Mouse (Mus musculus): ENCODE data around the gene Emc10.

Emc10 gene

DNA sequence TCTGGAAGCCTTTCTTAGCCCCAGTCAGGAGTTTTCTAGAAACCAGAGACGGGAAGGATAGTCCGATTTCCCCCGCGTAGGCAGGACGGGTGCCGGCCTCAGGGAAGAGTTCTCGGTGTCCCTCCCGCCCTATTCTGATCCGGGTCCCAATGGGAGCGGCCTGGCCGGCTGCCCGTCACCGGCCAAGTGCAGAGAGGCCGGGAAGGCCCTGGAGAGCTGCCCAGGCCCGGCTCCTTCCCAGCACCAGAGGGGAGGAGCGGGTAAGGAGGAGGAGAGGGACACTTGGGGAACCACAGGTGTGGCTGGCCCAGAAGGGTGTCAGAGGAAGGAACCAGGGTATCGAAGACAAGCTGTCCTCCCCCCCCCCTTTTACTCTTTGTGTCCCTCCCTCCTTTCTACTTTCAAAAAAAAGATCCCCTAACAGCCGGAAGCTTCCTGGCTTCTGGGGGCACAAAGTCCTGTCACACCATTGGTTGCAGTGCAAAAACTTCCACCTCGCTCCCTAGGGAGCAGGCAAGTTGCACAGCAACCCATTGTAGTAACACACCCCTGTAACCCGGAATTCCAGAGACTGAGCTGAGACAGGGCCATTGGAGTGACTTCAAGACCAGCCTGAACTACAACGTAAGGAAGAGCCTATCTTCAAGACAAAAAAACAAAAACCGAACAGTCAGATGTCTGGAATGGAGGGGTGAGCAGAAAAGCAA is 28.9 kb upstream of the Emc10 start:
- DNase-seq (ENCODE audit: low spot score in 2 of 2): no peak

- DNase-seq (ENCODE audit: low spot score in 2 of 2): no peak
Observed at GRCm38 (mm10) chr7:44524502-44524901, 28.2 kb upstream of the Emc10 start, which contains the start of gene Mybpc2. Mybpc2 (minus strand) TSS chr7:44524656.

DNA sequence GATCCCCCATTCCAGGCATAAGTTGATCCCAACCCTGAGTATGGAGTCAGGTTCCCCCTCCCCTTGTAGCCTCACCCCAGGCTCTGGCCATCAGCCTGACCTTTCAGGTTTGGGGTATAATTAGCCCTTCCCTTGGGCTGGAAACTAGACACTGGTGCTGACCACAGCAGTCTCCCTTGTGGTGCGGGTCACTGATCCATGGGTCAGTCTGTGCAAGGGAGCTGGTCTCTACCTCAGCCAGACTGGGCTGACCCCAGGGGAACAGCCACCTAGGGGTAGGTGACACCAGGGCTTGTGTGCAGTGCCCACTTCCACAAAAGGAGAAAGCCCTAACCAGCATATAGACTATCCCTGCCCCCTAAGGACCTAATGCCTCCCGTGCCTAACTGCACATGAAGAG is 26.7 kb upstream of the Emc10 start:
- DNase-seq (ENCODE audit: low spot score in 2 of 2): no peak

- DNase-seq (ENCODE audit: low spot score in 2 of 2): peak in 1 of 2 experiments; percentile 69
Observed at GRCm38 (mm10) chr7:44521710-44522109, 25.4 kb upstream of the Emc10 start.

- no peak for DNase-seq (ENCODE audit: low spot score in 2 of 2)
Observed at GRCm38 (mm10) chr7:44520990-44521389, 24.7 kb upstream of the Emc10 start.

GRCm38 (mm10) chr7:44519240-44519913 is 23.0 kb upstream of the Emc10 start:
- no peak for DNase-seq (ENCODE audit: low spot score in 2 of 2)

DNA sequence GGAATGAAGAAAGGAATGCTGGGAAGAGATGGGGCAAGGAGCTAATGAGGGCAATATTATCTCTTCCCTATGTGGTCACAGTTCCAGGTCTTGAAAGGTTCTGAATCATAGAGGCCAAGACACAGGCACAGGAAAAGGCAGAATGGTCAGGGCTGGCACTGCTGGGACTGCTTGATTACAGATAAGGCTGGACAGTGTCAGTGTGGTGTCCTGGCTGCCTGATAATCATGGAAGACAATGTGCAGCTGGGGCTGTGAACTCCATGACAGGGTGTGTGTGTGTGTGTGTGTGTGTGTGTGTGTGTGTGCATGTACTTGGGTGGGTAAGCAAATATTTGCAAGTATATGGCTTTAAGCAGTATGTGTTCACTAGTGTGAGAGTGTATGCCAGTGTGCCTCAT is 11.2 kb upstream of the Emc10 start:
- no peak for DNase-seq (ENCODE audit: low spot score in 2 of 2)

DNA sequence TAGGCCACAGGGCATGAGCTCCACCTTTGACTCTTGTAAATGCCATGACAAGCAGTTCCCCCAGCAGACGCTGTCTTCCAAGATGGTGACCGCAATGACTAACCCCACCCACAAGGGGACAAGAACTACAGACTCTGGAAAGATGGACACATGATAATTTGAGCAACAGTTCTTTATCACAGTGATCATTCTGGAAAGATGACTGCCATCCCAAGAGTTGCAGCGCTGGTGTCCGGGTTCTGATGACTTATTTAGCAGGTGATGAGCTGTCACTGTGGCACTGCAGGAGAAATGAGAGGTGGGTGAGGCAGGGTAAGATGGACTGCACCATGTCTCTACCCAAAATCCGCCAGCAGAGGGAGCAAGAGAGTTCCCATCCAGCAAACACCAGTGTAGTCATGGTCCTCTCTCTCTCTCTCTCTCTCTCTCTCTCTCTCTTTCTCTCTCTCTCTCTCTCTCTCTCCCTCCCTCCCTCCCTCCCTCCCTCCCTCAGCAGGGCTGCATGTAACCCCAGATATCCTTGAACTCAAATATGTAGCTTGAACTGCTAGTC is 5.3 kb upstream of the Emc10 start:
- peak; percentile 57 to 79 for DNase-seq (ENCODE audit: low spot score in 2 of 2)

DNA sequence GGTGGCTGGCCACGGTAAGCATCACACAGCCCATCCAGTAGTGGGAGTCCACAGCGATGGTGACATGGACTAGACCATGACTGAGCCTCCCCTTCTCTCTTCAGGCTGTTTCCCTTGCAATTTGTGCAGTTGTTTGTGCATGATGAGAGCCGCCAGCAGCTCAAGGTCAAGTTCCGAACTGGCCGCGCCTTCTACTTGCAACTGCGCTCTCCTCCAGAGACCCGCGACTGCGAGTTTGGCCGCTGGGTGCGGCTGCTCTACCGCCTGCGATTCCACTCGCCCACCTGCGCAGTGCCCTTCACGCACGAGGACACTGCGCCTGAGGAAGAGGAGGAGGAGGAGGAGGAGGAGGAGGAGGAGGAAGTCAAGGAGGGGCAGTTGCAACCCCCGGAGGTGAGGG is 3.7 kb upstream of the Emc10 start:
- DNase-seq (ENCODE audit: low spot score in 2 of 2): no peak

DNA sequence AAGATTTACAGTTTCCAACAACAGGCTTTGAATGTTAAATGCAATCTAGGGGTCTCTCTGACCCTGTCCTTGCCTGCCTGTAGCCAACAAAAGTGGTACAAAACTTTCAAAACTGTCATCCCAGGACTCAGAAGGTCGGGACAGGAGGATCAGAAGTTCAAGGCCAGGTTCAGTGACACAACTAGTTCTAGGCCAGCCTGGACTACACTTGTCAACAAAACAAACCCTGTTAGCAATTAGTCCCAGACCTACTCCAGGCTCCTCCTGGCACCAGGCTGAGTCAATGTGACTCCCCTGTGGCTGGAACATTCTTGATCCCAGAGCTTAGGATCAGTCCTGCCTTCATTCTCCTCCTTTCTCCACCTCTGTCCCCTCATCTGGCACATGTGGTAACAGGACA is 2.6 kb upstream of the Emc10 start:
- DNase-seq (ENCODE audit: low spot score in 2 of 2): no peak

DNA sequence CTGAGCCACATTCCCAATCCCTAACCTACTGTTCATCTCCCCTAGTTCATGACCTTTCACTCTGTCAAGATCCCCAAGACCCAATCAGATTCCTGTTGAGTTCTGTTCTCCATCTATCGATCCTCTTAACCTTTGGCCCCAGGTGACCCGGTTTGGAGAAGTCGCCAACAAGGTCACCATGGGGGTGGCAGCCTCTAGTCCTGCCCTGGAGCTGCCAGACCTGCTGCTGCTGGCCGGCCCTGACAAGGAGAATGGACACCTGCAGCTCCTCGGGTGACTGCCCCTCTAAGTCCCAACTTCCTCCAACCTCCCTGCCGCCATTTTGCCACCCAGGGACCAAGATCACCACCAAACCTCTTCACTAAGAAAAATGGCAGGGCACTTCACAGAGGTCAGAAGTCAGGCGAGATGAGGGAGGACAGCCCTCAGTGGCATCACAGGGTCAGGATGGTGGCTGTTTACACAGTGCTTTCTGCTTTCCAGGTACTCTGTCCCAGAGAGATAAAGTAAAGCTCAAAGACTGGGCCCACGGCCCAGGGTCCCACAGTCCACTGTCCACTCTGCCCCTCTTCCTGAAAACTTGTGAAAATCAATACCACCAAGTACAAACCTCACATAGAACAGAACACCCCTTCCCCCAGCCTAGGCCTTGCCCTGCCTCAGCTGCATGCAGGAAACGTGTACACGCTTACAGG is 1.2 kb upstream of the Emc10 start:
- DNase-seq (ENCODE audit: low spot score in 2 of 2): no peak

GRCm38 (mm10) chr7:44496771-44497109 is 411 bp upstream of the Emc10 start:
- no peak for DNase-seq (ENCODE audit: low spot score in 2 of 2)

DNA sequence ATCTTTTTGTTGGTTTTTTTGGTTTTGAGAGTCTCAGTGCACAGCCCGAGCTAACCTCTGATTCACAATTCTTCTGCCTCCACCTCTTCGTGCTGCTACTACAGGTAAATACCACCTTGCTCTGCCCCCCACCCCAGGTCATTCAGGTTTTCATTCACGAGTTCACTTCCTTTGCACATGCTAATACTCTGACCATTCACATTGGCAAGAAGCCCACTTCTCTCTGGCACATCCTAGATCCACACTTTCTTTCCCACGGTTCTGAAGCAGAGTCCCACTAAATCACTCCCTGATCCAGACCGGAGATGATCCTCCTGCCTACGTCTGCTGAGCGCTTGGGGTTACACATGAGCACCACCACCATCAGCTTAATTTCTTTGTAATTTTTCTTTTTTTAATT is 1.2 kb downstream of the Emc10 start:
- DNase-seq (ENCODE audit: low spot score in 2 of 2): no peak

GRCm38 (mm10) chr7:44494681-44495080 is 1.6 kb downstream of the Emc10 start:
- DNase-seq (ENCODE audit: low spot score in 2 of 2): no peak

DNA sequence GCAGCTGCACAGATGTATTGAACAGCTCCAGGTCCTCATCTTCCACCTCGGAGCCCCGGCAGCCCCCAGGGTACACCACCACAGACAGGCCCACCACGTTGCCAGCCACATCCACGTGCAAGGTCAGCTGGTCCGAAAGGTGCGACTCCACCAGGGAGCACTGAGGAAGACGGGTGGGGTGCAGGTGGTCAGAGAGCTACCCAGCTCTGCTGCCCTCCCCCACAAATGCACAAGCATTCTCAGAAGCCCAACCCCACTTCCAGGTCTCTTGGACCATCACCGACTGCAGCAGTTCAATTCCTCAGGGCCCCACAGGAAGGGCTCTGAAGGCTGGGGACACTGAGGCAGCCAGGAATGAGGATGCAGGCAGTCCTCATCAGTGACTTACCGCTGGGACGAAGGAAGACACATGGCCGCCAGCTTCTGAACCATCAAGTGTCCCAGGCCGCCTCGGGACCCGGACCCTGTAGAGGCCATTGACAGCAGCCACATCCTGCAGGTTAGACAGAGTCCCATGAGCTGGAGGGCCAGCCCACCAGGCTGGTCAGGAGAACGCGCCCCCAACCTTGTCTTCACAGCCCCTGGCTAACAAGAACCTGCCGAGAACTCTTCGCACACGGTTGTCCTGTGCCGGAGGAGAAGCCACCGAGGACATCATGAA is 4.0 kb downstream of the Emc10 start:
- DNase-seq (ENCODE audit: low spot score in 2 of 2): no peak

- no peak for DNase-seq (ENCODE audit: low spot score in 2 of 2)
Observed at GRCm38 (mm10) chr7:44491391-44491790, 4.9 kb downstream of the Emc10 start.

GRCm38 (mm10) chr7:44490281-44490680 is 6.0 kb downstream of the Emc10 start:
- DNase-seq (ENCODE audit: low spot score in 2 of 2): no peak

DNA sequence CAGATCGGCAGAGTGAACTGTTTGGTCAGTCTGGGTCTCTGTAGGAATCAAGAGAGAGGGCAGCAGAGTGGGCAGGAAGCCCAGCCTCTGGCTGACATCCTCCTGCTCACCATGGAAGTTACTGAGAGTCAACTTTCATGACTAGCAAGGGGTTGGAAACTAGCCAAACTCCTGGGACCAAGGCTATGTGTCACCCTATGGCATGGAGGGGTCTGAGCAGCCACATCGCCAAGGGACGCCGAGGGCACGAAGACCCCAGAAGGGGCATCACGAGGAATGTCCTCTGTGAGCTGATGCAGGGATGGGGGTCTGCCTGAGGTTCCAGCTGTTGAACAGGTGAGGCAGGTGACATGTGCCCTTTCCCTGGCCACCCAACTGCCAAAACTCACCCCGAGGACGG is 7.8 kb downstream of the Emc10 start:
- no peak for DNase-seq (ENCODE audit: low spot score in 2 of 2)

DNA sequence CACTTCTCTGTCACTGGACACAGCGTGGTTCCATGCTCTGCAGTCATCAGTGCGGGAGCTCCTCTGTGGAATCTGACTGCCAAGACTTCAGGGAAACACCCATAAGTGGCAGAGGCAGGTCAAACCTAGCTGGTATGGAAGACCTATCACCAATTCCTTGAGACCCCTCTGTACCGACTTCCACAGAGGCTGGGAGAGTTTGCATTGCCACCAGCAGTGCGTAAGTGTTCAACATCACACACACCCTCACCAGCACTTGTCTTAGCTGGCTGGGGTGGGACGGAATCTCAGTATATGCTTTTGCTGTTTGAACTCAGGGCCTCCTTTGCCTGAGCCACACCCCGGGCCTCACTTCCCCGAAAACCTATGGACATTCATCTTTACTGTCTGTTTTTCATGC is 8.4 kb downstream of the Emc10 start:
- DNase-seq (ENCODE audit: low spot score in 2 of 2): no peak

DNA sequence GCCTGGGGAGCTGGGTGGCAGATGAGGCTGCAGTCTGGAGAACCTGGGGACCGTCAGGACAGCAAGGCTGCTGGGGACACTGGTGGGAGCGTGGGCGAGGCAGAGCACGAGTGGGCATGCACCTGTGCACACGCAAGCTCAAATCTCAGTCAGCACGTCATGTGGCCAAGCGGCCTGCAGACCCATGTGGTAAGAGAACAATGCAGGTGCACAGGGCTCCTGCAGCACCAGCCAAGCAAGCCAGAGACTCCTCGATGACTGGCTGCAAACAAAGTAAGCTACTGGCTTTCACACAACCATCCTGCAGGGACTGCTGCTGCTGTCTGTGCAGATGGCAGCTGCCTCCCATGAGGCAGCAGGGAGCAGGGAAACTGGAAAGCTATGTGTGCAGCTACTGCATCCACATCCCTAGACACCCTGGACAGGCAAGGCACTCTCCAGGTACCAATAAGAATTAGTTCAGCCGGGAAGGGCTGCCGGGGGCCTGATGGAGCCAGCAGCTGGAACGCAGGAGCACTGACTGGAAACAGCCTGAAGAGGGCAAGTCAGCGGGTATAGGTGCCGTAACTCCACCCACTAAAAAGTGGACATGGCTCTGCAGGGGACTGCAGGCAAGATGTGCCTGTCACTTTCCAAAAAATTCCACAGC is 9.3 kb downstream of the Emc10 start:
- DNase-seq (ENCODE audit: low spot score in 2 of 2): no peak

GRCm38 (mm10) chr7:44485572-44486195 is 10.6 kb downstream of the Emc10 start:
- DNase-seq (ENCODE audit: low spot score in 2 of 2): no peak

Data from spleen, postnatal 14 days (tissue).